Mouse (Mus musculus) embryonic facial prominence, embryonic 12.5 days (tissue): ENCODE data around the gene Ergic3. TPM values are rescaled to one million over a fixed set of nuclear protein-coding genes. Genes with fewer than 3 reads are reported as not detected.

Experiments used
- polyA plus RNA-seq: library from polyadenylated mRNA; unstranded; fragments of >200 nt; fragmentation: Nextera tagmentation; extraction: Ambion mirVana; gene quantifications from 2 replicates; pipeline ENCODE4 v1.2.1, GENCODE M21; 2016

Ergic3 gene
- polyA plus RNA-seq, 1 experiment from 2014 or later = 199 TPM

Other genes starting within 250 kb of the Ergic3 start
- 0.61 and 1.1 TPM in 2 replicates for gene Mmp24, start 232.7 kb upstream of the Ergic3 start, polyA plus RNA-seq
- 12.9 and 13.4 TPM in 2 replicates for gene BC029722, start 188.6 kb upstream of the Ergic3 start, polyA plus RNA-seq
- 185 and 188 TPM in 2 replicates for gene Eif6, start 181.1 kb upstream of the Ergic3 start, polyA plus RNA-seq
- gene Fam83c, start 173.2 kb upstream of the Ergic3 start, polyA plus RNA-seq = 0.36 and 0.38 TPM in 2 replicates
- 61.3 and 71.5 TPM in 2 replicates for gene Uqcc1, start 77.7 kb upstream of the Ergic3 start, polyA plus RNA-seq
- 0.28 TPM in 1 of 2 replicates, not detected in the other for gene Gm15557, start 67.3 kb upstream of the Ergic3 start, polyA plus RNA-seq
- gene Gdf5, start 62.7 kb upstream of the Ergic3 start, polyA plus RNA-seq = 5.6 and 10.5 TPM in 2 replicates
- 33.3 and 35.2 TPM in 2 replicates for gene Cep250, start 51.6 kb upstream of the Ergic3 start, polyA plus RNA-seq
- 2.0 and 2.3 TPM in 2 replicates for gene 6430550D23Rik, start 68 bp upstream of the Ergic3 start, polyA plus RNA-seq
- 0.05 and 0.08 TPM in 2 replicates for gene Fer1l4, start 44.9 kb downstream of the Ergic3 start, polyA plus RNA-seq
- 6.0 and 6.9 TPM in 2 replicates for gene Spag4, start 57.1 kb downstream of the Ergic3 start, polyA plus RNA-seq
- gene Cpne1, start 103.9 kb downstream of the Ergic3 start, polyA plus RNA-seq = 64.9 and 68.6 TPM in 2 replicates
- 38.7 and 43.0 TPM in 2 replicates for gene Rbm12, start 103.9 kb downstream of the Ergic3 start, polyA plus RNA-seq
- gene Gm28036, start 119.0 kb downstream of the Ergic3 start, polyA plus RNA-seq = 16.8 and 17.6 TPM in 2 replicates
- gene Romo1, start 136.0 kb downstream of the Ergic3 start, polyA plus RNA-seq = 428 and 448 TPM in 2 replicates
- 30.7 and 34.2 TPM in 2 replicates for gene Nfs1, start 136.1 kb downstream of the Ergic3 start, polyA plus RNA-seq
- 761 and 773 TPM in 2 replicates for gene Rbm39, start 172.2 kb downstream of the Ergic3 start, polyA plus RNA-seq
- 82.0 and 85.6 TPM in 2 replicates for gene Phf20, start 188.4 kb downstream of the Ergic3 start, polyA plus RNA-seq